Mouse (Mus musculus) heart, embryonic 14.5 days (tissue): ENCODE data around the gene 2210407C18Rik. TPM values are rescaled to one million over a fixed set of nuclear protein-coding genes. Genes with fewer than 3 reads are reported as not detected.

Experiments used
- ATAC-seq: fragments of 200-750 bp; cut with Nextera tagmentation; 2 replicates; pipeline ENCODE4 v1.8.0; 2017; ENCODE audit warnings: low read depth, moderate TSS enrichment; ENCODE audit not compliant: insufficient number of reproducible peaks, insufficient read depth, low FRiP score
- H3K27ac ChIP-seq, 2 experiments: fragments of 200-500 bp in 1 of 2; fragments of 300-500 bp in 1 of 2; sonication (generic) in 1 of 2; replicated peaks in 1 of 2; 2 replicates each; pipeline ENCODE4 v1.5.1; 2012 to 2014; ENCODE audit warnings: low read depth in 2 of 2, low read length in 2 of 2, control low read depth in 1 of 2, mild to moderate bottlenecking in 1 of 2, mixed read lengths in 1 of 2; ENCODE audit not compliant: control insufficient read depth in 1 of 2, insufficient read depth in 1 of 2
- H3K27me3 ChIP-seq: fragments of 300-500 bp; sonication (generic); 2 replicates; pipeline ENCODE4 v1.6.1; 2014; ENCODE audit warnings: mild to moderate bottlenecking, low read length, control low read depth; ENCODE audit not compliant: control insufficient read depth, insufficient read depth
- H3K36me3 ChIP-seq: fragments of 300-500 bp; sonication (generic); 2 replicates; pipeline ENCODE4 v1.6.1; 2014; ENCODE audit warnings: mild to moderate bottlenecking, control low read depth, low read length, mixed read lengths; ENCODE audit not compliant: control insufficient read depth, insufficient read depth
- H3K4me1 ChIP-seq, 2 experiments: fragments of 200-500 bp in 1 of 2; fragments of 300-500 bp in 1 of 2; sonication (generic) in 1 of 2; 2 replicates each; pipeline ENCODE4 v1.6.1; 2012 to 2014; ENCODE audit warnings: low read length in 2 of 2, control low read depth in 1 of 2, mixed read lengths in 1 of 2; ENCODE audit not compliant: control insufficient read depth in 2 of 2, insufficient read depth in 2 of 2
- H3K4me2 ChIP-seq: fragments of 300-500 bp; sonication (generic); 2 replicates; pipeline ENCODE4 v1.6.1; 2014; ENCODE audit warnings: mild to moderate bottlenecking, low read length
- H3K4me3 ChIP-seq, 2 experiments: fragments of 200-500 bp in 1 of 2; fragments of 300-500 bp in 1 of 2; sonication (generic) in 1 of 2; 2 replicates each; pipeline ENCODE4 v1.5.1; 2012 to 2014; ENCODE audit warnings: low read length in 2 of 2, mild to moderate bottlenecking in 2 of 2, control low read depth in 1 of 2, low read depth in 1 of 2, moderate library complexity in 1 of 2; ENCODE audit not compliant: control insufficient read depth in 1 of 2, insufficient read depth in 1 of 2
- H3K9ac ChIP-seq: fragments of 300-500 bp; sonication (generic); 2 replicates; pipeline ENCODE4 v1.6.1; 2014; ENCODE audit warnings: mild to moderate bottlenecking, low read length
- H3K9me3 ChIP-seq: fragments of 300-500 bp; sonication (generic); 2 replicates; pipeline ENCODE4 v1.6.1; 2016; ENCODE audit warnings: low read length, control low read depth; ENCODE audit not compliant: control insufficient read depth
- WGBS: fragments of 180-500 bp; shearing (Covaris S2); extraction: QIAGEN DNeasy Blood & Tissue Kit; methylation state at CpG from one replicate; pipeline ENCODE4 v1.1.7; 2014; 5-methylcytosine and 5-hydroxymethylcytosine counted together
- polyA plus RNA-seq: library from polyadenylated mRNA; unstranded; fragments of >200 nt; fragmentation: Nextera tagmentation; extraction: Ambion mirVana; gene quantifications from 2 replicates; pipeline ENCODE4 v1.2.1, GENCODE M21; 2014

Gene 2210407C18Rik
- not detected in 2 replicates for polyA plus RNA-seq

DNA sequence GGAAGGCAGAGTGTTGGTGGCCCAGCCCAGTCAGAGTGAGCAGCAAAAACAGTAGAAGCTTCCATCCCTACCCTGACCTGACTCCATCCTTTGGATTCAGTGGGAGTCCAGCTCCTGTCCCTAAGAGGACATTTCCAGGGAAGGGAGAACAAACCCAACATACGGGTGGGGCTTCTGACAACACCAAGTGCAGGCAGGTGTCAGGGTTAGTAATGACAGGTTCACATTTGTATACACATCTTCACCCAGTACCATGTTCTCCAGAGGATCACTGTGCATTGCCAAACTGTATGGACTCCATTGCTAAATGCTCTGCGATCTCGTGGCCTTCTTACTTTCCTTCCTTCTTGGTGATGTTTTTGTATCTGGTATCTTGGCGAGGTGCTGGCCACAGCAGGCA lies at the start of gene 2210407C18Rik:
Gene 2210407C18Rik, minus strand, starts transcription at position 101 of the 400 bp plus-strand sequence.
- H3K4me2 ChIP-seq = no peak within 1 kb of the TSS
- H3K36me3 ChIP-seq = no peaks in the 10 kb centered on the region
- H3K4me1 ChIP-seq = no peaks in the 10 kb centered on the region
- no peak within 1 kb of the TSS for H3K4me3 ChIP-seq
- ATAC-seq = no peak
- no peak within 1 kb of the TSS for H3K9ac ChIP-seq
- H3K27ac ChIP-seq = no peak within 1 kb of the TSS
- 83% methylated on average over 4 of the region's 4 CpGs for WGBS
- H3K27me3 ChIP-seq = no peaks in the 10 kb centered on the region; the same call in 1 of the 2 replicates
- H3K9me3 ChIP-seq = no peaks in the 10 kb centered on the region

DNA sequence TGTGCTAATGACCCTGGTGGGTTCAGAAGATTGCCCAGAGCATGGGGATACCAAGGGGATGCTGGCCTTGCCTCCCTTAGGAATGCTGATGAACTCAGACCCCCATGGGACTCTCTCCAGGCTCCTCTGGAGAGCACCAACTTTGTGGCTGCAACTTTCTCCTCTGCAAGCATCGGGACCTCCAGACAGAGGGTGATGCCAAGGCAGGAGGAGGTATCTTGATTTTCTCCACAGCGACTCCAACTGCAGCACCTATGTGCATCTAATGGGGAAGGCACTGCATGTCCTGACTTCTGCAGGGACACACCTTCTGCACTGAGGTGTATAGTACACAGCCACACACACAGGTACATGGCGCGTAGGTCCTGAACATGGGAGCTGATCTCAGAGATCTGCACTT lies 42.7 kb upstream of the 2210407C18Rik start, which contains the start of gene Olfr322:
Gene Olfr322, plus strand, starts transcription at position 187 of the 400 bp plus-strand sequence.
- no peaks in the 10 kb centered on the region for H3K36me3 ChIP-seq
- H3K9me3 ChIP-seq = no peaks in the 10 kb centered on the region
- 82% methylated on average over 4 of the region's 4 CpGs for WGBS
- no peak within 1 kb of the TSS for H3K4me2 ChIP-seq
- no peaks in the 10 kb centered on the region for H3K27me3 ChIP-seq
- no peak within 1 kb of the TSS for H3K4me3 ChIP-seq
- ATAC-seq = no peak
- H3K9ac ChIP-seq = no peak within 1 kb of the TSS
- no peaks in the 10 kb centered on the region for H3K4me1 ChIP-seq
- no peak within 1 kb of the TSS for H3K27ac ChIP-seq

DNA sequence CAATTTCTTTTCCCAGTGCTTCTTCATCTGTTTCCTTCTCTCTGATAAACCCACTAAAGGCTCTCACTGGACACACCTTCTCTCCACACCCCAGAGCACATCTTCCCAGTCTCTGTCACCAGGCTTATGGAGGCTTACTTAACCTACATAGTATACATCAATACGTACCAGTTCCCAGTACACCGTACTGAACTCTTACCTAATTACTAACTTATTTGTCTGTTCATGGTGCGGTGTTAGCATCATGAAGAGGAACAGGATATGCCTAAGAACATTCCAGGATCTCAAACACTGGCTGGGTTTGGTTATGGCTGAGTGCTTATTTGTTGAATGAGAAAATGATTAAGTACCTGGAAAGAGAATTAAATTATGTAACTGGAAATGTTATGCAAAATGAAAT lies 39.3 kb upstream of the 2210407C18Rik start:
- no peaks in the 10 kb centered on the region for H3K9me3 ChIP-seq
- WGBS = 87% methylated on average over 3 of the region's 3 CpGs
- H3K27ac ChIP-seq = no peak overlapping the region
- no peaks in the 10 kb centered on the region for H3K4me1 ChIP-seq
- no peak overlapping the region for H3K9ac ChIP-seq
- H3K27me3 ChIP-seq = no peaks in the 10 kb centered on the region
- H3K4me2 ChIP-seq = no peak overlapping the region
- no peak overlapping the region for H3K4me3 ChIP-seq
- ATAC-seq = no peak
- no peaks in the 10 kb centered on the region for H3K36me3 ChIP-seq

DNA sequence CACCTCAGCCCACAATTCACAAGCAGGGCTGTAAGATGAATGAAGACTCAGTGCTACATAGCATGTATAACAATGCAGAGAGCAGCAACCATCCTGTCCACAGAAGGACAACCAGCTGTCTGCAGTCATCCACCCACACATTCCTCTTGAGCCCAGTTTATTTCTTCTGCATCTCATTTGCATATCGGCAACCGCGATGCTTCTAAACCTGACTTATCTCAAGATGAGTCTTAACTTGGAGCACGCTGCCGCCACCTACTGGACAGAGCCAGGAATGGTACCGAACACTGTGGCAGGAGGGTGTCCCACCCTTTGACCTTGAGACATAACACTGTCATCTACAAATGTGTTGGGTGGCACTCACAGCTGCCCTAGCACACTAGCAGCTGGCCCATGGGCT lies 27.5 kb upstream of the 2210407C18Rik start:
- H3K4me1 ChIP-seq = peaks cover 2 to 6% of the 10 kb centered on the region in 2 experiments; a peak in 2 of 4 replicates
- no peaks in the 10 kb centered on the region for H3K9me3 ChIP-seq
- H3K27ac ChIP-seq = no peak overlapping the region
- ATAC-seq = no peak
- 26% methylated on average over 6 of the region's 6 CpGs for WGBS
- H3K27me3 ChIP-seq = peaks cover 28% of the 10 kb centered on the region
- H3K9ac ChIP-seq = no peak overlapping the region
- H3K4me2 ChIP-seq = no peak overlapping the region
- H3K36me3 ChIP-seq = no peaks in the 10 kb centered on the region
- no peak overlapping the region for H3K4me3 ChIP-seq

DNA sequence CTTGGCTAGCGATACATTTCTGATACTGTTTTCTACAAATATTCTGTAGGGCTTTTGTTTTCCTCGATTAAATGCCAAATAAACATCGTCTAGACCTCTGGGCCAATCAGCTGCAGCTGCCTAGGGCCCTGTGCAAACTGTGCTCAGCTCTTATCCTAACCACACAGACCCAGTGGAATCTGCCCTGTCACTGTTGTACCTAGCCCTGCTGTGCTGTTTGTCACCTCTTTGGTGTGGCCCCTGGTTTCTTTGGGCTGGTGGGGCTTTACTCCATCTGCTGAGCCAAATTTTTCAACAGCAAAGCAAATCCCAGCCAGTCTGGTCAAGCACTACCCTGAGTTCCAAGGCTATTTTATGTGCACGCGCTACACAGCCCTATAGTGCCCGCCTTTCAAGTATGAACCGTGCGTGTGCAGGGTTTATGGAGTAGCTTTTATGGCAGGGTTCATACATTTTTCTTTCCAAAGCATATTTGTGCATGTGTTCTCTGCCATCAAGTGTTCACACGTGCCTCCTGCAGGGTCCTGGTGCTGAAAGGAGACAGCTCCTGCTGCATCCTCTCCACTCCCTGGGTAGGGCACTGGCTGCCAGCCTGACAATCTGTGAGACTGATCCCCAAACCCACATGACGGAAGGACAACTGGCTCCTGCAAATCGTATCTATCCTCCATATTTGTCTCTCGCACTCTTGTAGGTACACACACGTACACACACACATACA lies 25.9 kb upstream of the 2210407C18Rik start:
- Histone ChIP-seq H3K9me3 (no peaks in the 10 kb centered on the region), H3K4me3 (no peak overlapping the region), H3K4me1 (peaks cover 2 to 6% of the 10 kb centered on the region in 2 experiments; a peak in 2 of 4 replicates), H3K27ac (no peak overlapping the region), H3K4me2 (no peak overlapping the region; the same call in 1 of the 2 replicates), H3K36me3 (no peaks in the 10 kb centered on the region), H3K27me3 (peaks cover 39% of the 10 kb centered on the region), H3K9ac (no peak overlapping the region)
- WGBS = 76% methylated on average over 13 of the region's 13 CpGs
- no peak for ATAC-seq

DNA sequence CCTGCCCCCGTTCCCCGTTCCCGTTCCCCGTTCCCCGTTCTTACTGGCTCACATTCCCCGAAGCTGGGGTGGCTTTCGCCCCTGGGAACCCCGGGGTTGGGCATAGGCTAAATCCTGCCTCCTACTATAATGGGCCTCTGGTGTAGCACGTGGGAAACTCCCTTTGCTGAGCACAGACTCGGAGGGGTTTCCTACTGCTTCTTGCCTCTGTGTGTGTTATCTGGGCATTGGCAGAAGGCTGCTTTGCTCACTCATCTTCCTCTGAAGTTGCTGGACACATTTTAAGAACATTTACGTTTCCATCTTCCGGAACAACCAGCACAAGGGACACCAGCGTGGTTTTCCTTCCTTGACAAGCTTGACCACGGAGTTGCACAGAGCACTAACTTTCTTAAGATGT lies 25.2 kb upstream of the 2210407C18Rik start:
- Histone ChIP-seq H3K27me3 (peaks cover 39% of the 10 kb centered on the region), H3K9ac (no peak overlapping the region), H3K4me1 (peaks cover 2 to 6% of the 10 kb centered on the region in 2 experiments; a peak in 2 of 4 replicates), H3K4me2 (peak overlapping the region; percentile 78), H3K4me3 (peak overlapping the region in 1 of 2 experiments; percentile 34; a peak in 2 of 4 replicates), H3K36me3 (no peaks in the 10 kb centered on the region), H3K27ac (no peak overlapping the region), H3K9me3 (no peaks in the 10 kb centered on the region)
- ATAC-seq = no peak
- WGBS = 27% methylated on average over 14 of the region's 14 CpGs

DNA sequence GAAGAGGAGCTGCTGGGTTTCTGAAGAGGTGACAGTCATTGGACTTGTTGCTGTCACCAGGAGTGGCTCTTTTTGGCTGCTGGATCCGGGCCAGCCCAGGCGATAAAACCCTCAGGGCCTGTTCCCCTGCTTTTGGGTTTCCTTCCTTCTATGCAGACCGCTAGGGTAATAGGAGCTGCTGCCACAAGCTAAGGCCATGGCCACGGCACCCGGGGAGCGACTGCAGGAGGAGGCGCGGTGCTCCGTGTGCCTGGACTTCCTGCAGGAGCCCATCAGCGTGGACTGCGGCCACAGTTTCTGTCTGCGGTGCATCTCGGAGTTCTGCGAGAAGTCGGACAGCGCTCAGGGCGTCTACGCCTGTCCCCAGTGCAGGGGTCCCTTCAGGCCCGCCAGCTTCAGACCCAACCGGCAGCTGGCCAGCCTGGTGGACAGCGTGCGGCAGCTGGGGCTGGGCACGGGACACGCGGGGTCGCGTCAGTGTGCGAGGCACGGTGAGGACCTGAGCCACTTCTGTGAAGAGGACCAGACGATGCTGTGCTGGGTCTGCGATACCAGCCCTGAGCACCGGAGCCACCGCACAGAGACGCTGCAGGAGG lies 24.5 kb upstream of the 2210407C18Rik start, which contains the start of gene Trim58:
Gene Trim58, plus strand, starts transcription at position 194 of the 596 bp plus-strand sequence.
- WGBS = 2% methylated on average over 34 of the region's 34 CpGs
- peak within 1 kb of the TSS; percentile 13; the same call in 1 of the 2 replicates for H3K9ac ChIP-seq
- H3K9me3 ChIP-seq = no peaks in the 10 kb centered on the region
- H3K27ac ChIP-seq = no peak within 1 kb of the TSS
- peaks cover 39% of the 10 kb centered on the region for H3K27me3 ChIP-seq
- peak within 1 kb of the TSS; percentile 31 to 34 for H3K4me3 ChIP-seq
- H3K4me1 ChIP-seq = peaks cover 2 to 6% of the 10 kb centered on the region in 2 experiments; a peak in 2 of 4 replicates
- no peaks in the 10 kb centered on the region for H3K36me3 ChIP-seq
- peak; percentile 47; the same call in 1 of the 2 replicates for ATAC-seq
- peak within 1 kb of the TSS; percentile 78 for H3K4me2 ChIP-seq
